20 mouse cellular contexts compared by ENCODE assay signal in genomic region chr5:97809007-97809406, GRCm38 (mm10).
DNase-seq lines count a peak whose midpoint lies in the region; ATAC-seq and TF ChIP-seq lines count a peak whose summit lies in the region.
"Had no signal": no experiment of that assay in that cellular context is flagged by ENCODE, and none has a peak within 500 bp of the region (broad histone marks: within the 10 kb centered on the region; RNA-seq: fewer than 3 reads in every experiment).

No protein-coding gene starts in this region.

- TF ChIP-seq CTCF in heart, postnatal 0 days (IDR thresholded peaks at IDR 0.05; ENCODE audit: low read depth) = no peak
- no peak for TF ChIP-seq CTCF in midbrain, postnatal 0 days (IDR thresholded peaks at IDR 0.05)

- no peak overlapping the region for H3K4me2 ChIP-seq in embryonic facial prominence, embryonic 14.5 days (ENCODE audit: low read depth, low read length)
- no peak overlapping the region for H3K4me2 ChIP-seq in heart, postnatal 0 days (ENCODE audit: low read depth, low read length)
- H3K4me2 ChIP-seq in midbrain, postnatal 0 days (ENCODE audit: low read depth, low read length, poor library complexity, severe bottlenecking) = no peak overlapping the region
- no peak overlapping the region for H3K4me2 ChIP-seq in midbrain, embryonic 13.5 days (replicated peaks)
- H3K4me2 ChIP-seq: forebrain, embryonic 13.5 days; heart, embryonic 15.5 days; hindbrain, embryonic 14.5 days; limb, embryonic 13.5 days had no signal

- no peak overlapping the region for H3K4me3 ChIP-seq in embryonic facial prominence, embryonic 14.5 days (ENCODE audit: low read depth, low read length)
- H3K4me3 ChIP-seq in embryonic facial prominence, embryonic 10.5 days = no peak overlapping the region
- no peak overlapping the region for H3K4me3 ChIP-seq in heart, postnatal 0 days (ENCODE audit: low read depth, low read length)
- no peak overlapping the region for H3K4me3 ChIP-seq in midbrain, postnatal 0 days (ENCODE audit: low read depth, low read length)
- H3K4me3 ChIP-seq in midbrain, embryonic 13.5 days (replicated peaks) = no peak overlapping the region
- H3K4me3 ChIP-seq: erythroblast, embryonic 14.5 days; forebrain, embryonic 13.5 days; heart, embryonic 15.5 days; limb, embryonic 13.5 days; myocyte had no signal

- H3K27me3 ChIP-seq in embryonic facial prominence, embryonic 14.5 days (replicated peaks; ENCODE audit: control insufficient read depth, insufficient read depth, low read length) = no peaks in the 10 kb centered on the region
- H3K27me3 ChIP-seq in embryonic facial prominence, embryonic 10.5 days (replicated peaks; ENCODE audit: low read depth, poor library complexity, severe bottlenecking) = no peaks in the 10 kb centered on the region
- no peaks in the 10 kb centered on the region for H3K27me3 ChIP-seq in heart, postnatal 0 days (ENCODE audit: control insufficient read depth, insufficient read depth, low read length)
- H3K27me3 ChIP-seq in midbrain, postnatal 0 days (ENCODE audit: insufficient read depth, low read length) = no peaks in the 10 kb centered on the region
- H3K27me3 ChIP-seq in midbrain, embryonic 13.5 days = no peaks in the 10 kb centered on the region
- H3K27me3 ChIP-seq: forebrain, embryonic 13.5 days; heart, embryonic 15.5 days; limb, embryonic 13.5 days; Patski had no signal

- 46% methylated on average over 2 of the region's 2 CpGs for WGBS in embryonic facial prominence, embryonic 14.5 days
- WGBS in embryonic facial prominence, embryonic 10.5 days = 81% methylated on average over 2 of the region's 2 CpGs
- WGBS in heart, postnatal 0 days = 9% methylated on average over 2 of the region's 2 CpGs
- WGBS in midbrain, postnatal 0 days = 71% methylated on average over 2 of the region's 2 CpGs
- WGBS in midbrain, embryonic 13.5 days = 78% methylated on average over 2 of the region's 2 CpGs

- TF ChIP-seq EP300 in heart, postnatal 0 days (IDR thresholded peaks at IDR 0.05; ENCODE audit: low read depth) = no peak

- H3K9me3 ChIP-seq in embryonic facial prominence, embryonic 14.5 days (ENCODE audit: control insufficient read depth, low read length) = no peaks in the 10 kb centered on the region
- no peaks in the 10 kb centered on the region for H3K9me3 ChIP-seq in embryonic facial prominence, embryonic 10.5 days
- H3K9me3 ChIP-seq in heart, postnatal 0 days (replicated peaks; ENCODE audit: control insufficient read depth, low read length) = no peaks in the 10 kb centered on the region
- no peaks in the 10 kb centered on the region for H3K9me3 ChIP-seq in midbrain, postnatal 0 days (ENCODE audit: low read length)
- H3K9me3 ChIP-seq in midbrain, embryonic 13.5 days = no peaks in the 10 kb centered on the region
- H3K9me3 ChIP-seq: forebrain, embryonic 13.5 days; heart, embryonic 15.5 days; limb, embryonic 13.5 days had no signal

- H3K9ac ChIP-seq in embryonic facial prominence, embryonic 14.5 days (ENCODE audit: low read depth, low read length) = no peak overlapping the region
- H3K9ac ChIP-seq in heart, postnatal 0 days (replicated peaks; ENCODE audit: low read depth, low read length) = no peak overlapping the region
- H3K9ac ChIP-seq in midbrain, postnatal 0 days (replicated peaks; ENCODE audit: low read length, poor library complexity, severe bottlenecking) = no peak overlapping the region
- no peak overlapping the region for H3K9ac ChIP-seq in midbrain, embryonic 13.5 days (replicated peaks)
- H3K9ac ChIP-seq: forebrain, embryonic 13.5 days; heart, embryonic 15.5 days; hindbrain, embryonic 14.5 days; limb, embryonic 13.5 days had no signal

- ATAC-seq in embryonic facial prominence, embryonic 14.5 days (ENCODE audit: low read depth) = no peak
- ATAC-seq in heart, postnatal 0 days (ENCODE audit: insufficient read depth, low read depth) = 0 out of 2 replicates have a peak, but pooled peaks have one; percentile 30
- no peak for ATAC-seq in midbrain, postnatal 0 days (ENCODE audit: low FRiP score)
- ATAC-seq in midbrain, embryonic 13.5 days = no peak
- ATAC-seq: forebrain, embryonic 13.5 days; intestine, embryonic 16.5 days; Patski had no signal

- no peak overlapping the region for H3K27ac ChIP-seq in embryonic facial prominence, embryonic 14.5 days (replicated peaks; ENCODE audit: low read depth, low read length)
- no peak overlapping the region for H3K27ac ChIP-seq in embryonic facial prominence, embryonic 10.5 days (replicated peaks)
- no peak overlapping the region for H3K27ac ChIP-seq in heart, postnatal 0 days (ENCODE audit: low read depth)
- H3K27ac ChIP-seq in midbrain, postnatal 0 days (ENCODE audit: low read depth, low read length) = no peak overlapping the region
- no peak overlapping the region for H3K27ac ChIP-seq in midbrain, embryonic 13.5 days
- H3K27ac ChIP-seq: forebrain, embryonic 13.5 days; heart, embryonic 15.5 days; hindbrain, embryonic 14.5 days; limb, embryonic 13.5 days had no signal

- peak; percentile 30 for DNase-seq in embryonic facial prominence, embryonic 14.5 days (ENCODE audit: low spot score)
- no peak for DNase-seq in embryonic facial prominence, embryonic 10.5 days (ENCODE audit: low spot score)
- peak; percentile 55 for DNase-seq in heart, postnatal 0 days (ENCODE audit: low spot score)
- DNase-seq in heart, postnatal 4 days = no peak
- DNase-seq in kidney, postnatal 14 days = peak; percentile 25
- no peak for DNase-seq in kidney, postnatal 10 days
- peak; percentile 4 for DNase-seq in midbrain, postnatal 0 days (ENCODE audit: low spot score)
- DNase-seq: adrenal gland, adult 8-10 months; cerebellum, adult 9-10 months; midbrain, embryonic 14.5 days; thymus, postnatal 14 days had no signal

- no peaks in the 10 kb centered on the region for H3K36me3 ChIP-seq in embryonic facial prominence, embryonic 14.5 days (ENCODE audit: control insufficient read depth, insufficient read depth, low read length)
- H3K36me3 ChIP-seq in embryonic facial prominence, embryonic 10.5 days (replicated peaks) = no peaks in the 10 kb centered on the region
- H3K36me3 ChIP-seq in heart, postnatal 0 days (replicated peaks; ENCODE audit: control insufficient read depth, insufficient read depth, low read length) = no peaks in the 10 kb centered on the region
- H3K36me3 ChIP-seq in midbrain, postnatal 0 days (ENCODE audit: insufficient read depth, low read length) = no peaks in the 10 kb centered on the region
- no peaks in the 10 kb centered on the region for H3K36me3 ChIP-seq in midbrain, embryonic 13.5 days
- H3K36me3 ChIP-seq: heart, embryonic 15.5 days; limb, embryonic 13.5 days had no signal

- no peaks in the 10 kb centered on the region for H3K4me1 ChIP-seq in embryonic facial prominence, embryonic 14.5 days (ENCODE audit: control insufficient read depth, insufficient read depth, low read length)
- H3K4me1 ChIP-seq in embryonic facial prominence, embryonic 10.5 days = peaks cover 6% of the 10 kb centered on the region
- H3K4me1 ChIP-seq in heart, postnatal 0 days (ENCODE audit: control insufficient read depth, insufficient read depth) = no peaks in the 10 kb centered on the region
- no peaks in the 10 kb centered on the region for H3K4me1 ChIP-seq in midbrain, postnatal 0 days (ENCODE audit: insufficient read depth, low read length)
- H3K4me1 ChIP-seq in midbrain, embryonic 13.5 days (replicated peaks) = no peaks in the 10 kb centered on the region
- H3K4me1 ChIP-seq: forebrain, embryonic 13.5 days; heart, embryonic 15.5 days had no signal

Comparison
In these comparisons a context has a peak if more than half of its experiments do, and no peak if none do; other contexts are left out.
1. DNase-seq: peak in embryonic facial prominence, embryonic 14.5 days (single experiment), heart, postnatal 0 days (single experiment), kidney, postnatal 14 days (single experiment) and midbrain, postnatal 0 days (single experiment); none in embryonic facial prominence, embryonic 10.5 days (single experiment), heart, postnatal 4 days (single experiment) and kidney, postnatal 10 days (single experiment).